Mouse (Mus musculus) brain, embryonic 14.5 days (tissue): Measurements from ENCODE around the gene Rxra.

Source experiments
- CTCF ChIP-seq: fragments of 200-500 bp; IDR thresholded peaks from 2 replicates; pipeline ENCODE4 v1.5.1; 2012; ENCODE audit warnings: inconsistent platforms, mild to moderate bottlenecking, moderate library complexity, borderline replicate concordance; ENCODE audit not compliant: insufficient read depth, insufficient read length; ENCODE audit errors: extremely low read depth
- POLR2A ChIP-seq: fragments of 200-500 bp; IDR thresholded peaks from 2 replicates; pipeline ENCODE4 v1.6.1; 2012; ENCODE audit warnings: mild to moderate bottlenecking, inconsistent platforms, borderline replicate concordance; ENCODE audit not compliant: poor library complexity, insufficient read depth, insufficient read length, severe bottlenecking; ENCODE audit errors: extremely low read depth

DNA sequence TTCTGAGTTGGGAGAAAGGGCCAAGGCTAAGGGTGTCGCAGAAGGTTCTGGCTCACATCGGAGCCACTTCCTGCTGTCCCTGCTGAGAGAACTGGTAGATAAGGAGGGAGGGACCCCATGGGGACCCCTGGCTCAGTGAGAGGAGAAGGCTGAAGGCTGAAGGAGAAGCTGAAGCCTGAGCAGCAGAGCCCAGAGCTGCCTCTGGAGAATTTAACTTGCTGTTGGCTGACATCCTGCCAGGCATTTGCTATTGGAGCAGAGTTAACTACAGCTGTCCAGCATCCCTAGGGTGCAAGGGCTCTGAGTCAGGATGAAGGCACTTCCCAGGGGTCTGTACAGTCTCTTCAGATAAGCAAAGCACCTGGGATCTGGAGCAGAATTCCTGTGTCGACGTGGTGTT lies 122.8 kb downstream of the Rxra start:
- TF ChIP-seq CTCF (no peak), POLR2A (no peak)
